Mouse (Mus musculus): Measurements from ENCODE around the gene Wdr26. TPM values are rescaled to one million over a fixed set of nuclear protein-coding genes. Genes with fewer than 3 reads are reported as not detected.

The Wdr26 gene
- polyA plus RNA-seq (2015; fragmentation: Nextera tagmentation; extraction: Ambion mirVana), result 32.6 and 33.3 TPM in 2 replicates

DNA sequence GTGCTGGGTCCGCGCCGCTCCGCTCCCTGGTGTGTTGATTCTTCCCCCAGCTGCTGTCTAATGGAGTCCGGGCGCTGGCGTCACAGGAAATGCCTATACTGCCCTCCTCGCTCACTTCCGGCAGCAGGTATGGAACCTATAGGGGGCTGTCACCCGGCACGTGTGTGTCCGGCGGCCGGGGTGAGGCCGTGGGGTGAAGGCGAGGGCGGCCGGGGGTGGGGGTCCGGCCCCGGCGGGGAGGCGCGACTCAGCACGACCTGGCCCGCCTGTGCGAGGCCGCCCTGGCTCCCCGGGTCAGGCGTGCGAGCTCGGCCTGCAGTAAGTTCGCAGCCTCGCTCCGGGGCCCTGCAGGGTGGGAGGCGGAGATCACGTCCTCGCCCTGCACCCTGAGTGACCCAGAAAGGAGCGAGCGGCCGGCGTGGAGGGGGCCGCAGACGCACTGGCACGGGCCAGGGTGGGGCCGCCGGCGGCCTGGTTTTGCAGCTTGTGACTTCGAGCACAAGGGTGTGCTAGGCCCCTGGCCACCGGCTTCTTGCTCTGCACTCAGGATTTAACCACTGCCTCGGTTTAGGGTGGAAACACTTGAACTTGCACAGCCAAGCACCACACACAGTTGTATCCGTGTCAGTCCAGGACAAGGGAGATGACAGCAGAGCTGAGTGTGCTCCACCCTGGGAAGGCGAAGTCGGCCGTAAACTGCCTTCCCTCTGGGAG lies at the start of gene Wdr26:
Wdr26 (minus strand) TSS at position 82 of the 714 bp plus-strand sequence.
- peaks cover 16% of the 10 kb centered on the region; the same call in 1 of the 2 replicates for H3K4me1 ChIP-seq
- H3K27ac ChIP-seq, result peak within 1 kb of the TSS; percentile 91
- H3K27me3 ChIP-seq (replicated peaks), result no peaks in the 10 kb centered on the region
- peak within 1 kb of the TSS; percentile 96 for H3K4me3 ChIP-seq (replicated peaks)
- peak within 1 kb of the TSS; percentile 97 for H3K9ac ChIP-seq
- no peaks in the 10 kb centered on the region; the same call in 1 of the 2 replicates for H3K36me3 ChIP-seq
- WGBS, result under 1% methylated on average over 47 of the region's 54 CpGs
- H3K9me3 ChIP-seq, result no peaks in the 10 kb centered on the region
- peak; percentile 91 for ATAC-seq (ENCODE audit: insufficient read depth, low FRiP score, low read depth)
- peak within 1 kb of the TSS; percentile 81 for H3K4me2 ChIP-seq

GRCm38 (mm10) chr1:181260949-181261696 lies 49.3 kb upstream of the Wdr26 start:
- Histone ChIP-seq H3K36me3 (no peaks in the 10 kb centered on the region), H3K9ac (no peak overlapping the region), H3K27me3 (replicated peaks) (no peaks in the 10 kb centered on the region), H3K4me3 (replicated peaks) (no peak overlapping the region), H3K4me2 (no peak overlapping the region), H3K27ac (no peak overlapping the region), H3K9me3 (no peaks in the 10 kb centered on the region), H3K4me1 (peaks cover 25% of the 10 kb centered on the region)
- ATAC-seq (ENCODE audit: insufficient read depth, low FRiP score, low read depth), result peak; percentile 23; the same call in 1 of the 2 replicates
- WGBS, result 21% methylated on average over 8 of the region's 8 CpGs

DNA sequence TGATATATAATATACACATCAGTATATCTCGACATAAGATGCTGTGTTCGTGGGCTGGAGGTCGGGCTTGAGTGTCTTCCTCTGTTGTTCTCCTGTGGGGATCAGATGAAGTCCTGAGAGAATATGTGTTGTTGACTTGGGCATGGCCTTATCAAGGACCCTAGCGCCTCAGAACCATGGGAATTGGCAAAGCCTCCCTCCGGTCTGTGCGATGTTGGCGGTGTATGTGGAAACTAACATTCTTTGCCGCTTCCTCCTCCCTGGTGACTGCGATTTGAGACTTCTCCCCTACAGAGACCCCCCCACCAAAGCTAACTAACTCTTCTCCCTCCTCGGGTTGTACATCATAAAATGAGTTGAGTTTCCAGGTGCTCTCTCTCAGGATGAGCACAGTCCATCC lies 48.6 kb upstream of the Wdr26 start:
- Histone ChIP-seq H3K9me3 (no peaks in the 10 kb centered on the region), H3K9ac (no peak overlapping the region), H3K4me3 (replicated peaks) (no peak overlapping the region), H3K4me1 (peaks cover 32% of the 10 kb centered on the region), H3K4me2 (no peak overlapping the region), H3K36me3 (no peaks in the 10 kb centered on the region), H3K27me3 (replicated peaks) (no peaks in the 10 kb centered on the region), H3K27ac (no peak overlapping the region)
- ATAC-seq (ENCODE audit: insufficient read depth, low FRiP score, low read depth), result no peak
- 91% methylated on average over 10 of the region's 10 CpGs for WGBS

GRCm38 (mm10) chr1:181259626-181260410 lies 48.0 kb upstream of the Wdr26 start:
- ATAC-seq (ENCODE audit: insufficient read depth, low FRiP score, low read depth), result no peak
- Histone ChIP-seq H3K4me2 (no peak overlapping the region), H3K4me3 (replicated peaks) (no peak overlapping the region), H3K36me3 (no peaks in the 10 kb centered on the region), H3K27ac (no peak overlapping the region), H3K27me3 (replicated peaks) (no peaks in the 10 kb centered on the region), H3K9ac (no peak overlapping the region), H3K4me1 (peaks cover 34% of the 10 kb centered on the region), H3K9me3 (no peaks in the 10 kb centered on the region)
- WGBS, result 67% methylated on average over 11 of the region's 11 CpGs

DNA sequence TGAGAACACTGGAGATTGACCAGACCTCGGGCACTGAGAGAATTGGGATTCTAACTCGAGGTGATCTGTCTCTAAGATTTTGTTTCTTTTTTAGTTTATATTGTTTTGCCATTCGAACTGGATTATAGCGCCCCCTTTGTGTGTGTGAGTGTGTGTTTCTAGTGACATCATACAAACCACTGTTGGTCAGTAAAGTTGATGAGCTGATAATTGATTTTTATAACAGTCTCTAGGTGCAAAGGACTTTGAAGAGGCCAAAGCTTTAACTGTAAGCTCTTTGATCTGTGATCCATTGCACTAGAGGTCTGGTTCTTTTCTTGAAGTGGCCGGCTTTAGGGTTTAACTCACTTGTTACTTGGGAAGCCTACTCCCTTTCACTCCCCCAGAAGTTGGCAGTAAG lies 47.3 kb upstream of the Wdr26 start:
- H3K9me3 ChIP-seq, result no peaks in the 10 kb centered on the region
- H3K27ac ChIP-seq, result no peak overlapping the region
- no peaks in the 10 kb centered on the region for H3K36me3 ChIP-seq
- WGBS, result 67% methylated on average over 5 of the region's 5 CpGs
- ATAC-seq (ENCODE audit: insufficient read depth, low FRiP score, low read depth), result no peak
- H3K27me3 ChIP-seq (replicated peaks), result no peaks in the 10 kb centered on the region
- no peak overlapping the region for H3K4me3 ChIP-seq (replicated peaks)
- peaks cover 34% of the 10 kb centered on the region for H3K4me1 ChIP-seq
- H3K9ac ChIP-seq, result no peak overlapping the region
- H3K4me2 ChIP-seq, result no peak overlapping the region

GRCm38 (mm10) chr1:181258616-181259015 lies 46.8 kb upstream of the Wdr26 start:
- H3K4me2 ChIP-seq, result no peak overlapping the region
- peaks cover 34% of the 10 kb centered on the region for H3K4me1 ChIP-seq
- no peaks in the 10 kb centered on the region for H3K9me3 ChIP-seq
- peak overlapping the region; percentile 26; the same call in 1 of the 2 replicates for H3K27ac ChIP-seq
- no peaks in the 10 kb centered on the region for H3K27me3 ChIP-seq (replicated peaks)
- no peak overlapping the region for H3K9ac ChIP-seq
- no peak for ATAC-seq (ENCODE audit: insufficient read depth, low FRiP score, low read depth)
- H3K4me3 ChIP-seq (replicated peaks), result no peak overlapping the region
- 88% methylated on average over 5 of the region's 5 CpGs for WGBS
- H3K36me3 ChIP-seq, result no peaks in the 10 kb centered on the region

DNA sequence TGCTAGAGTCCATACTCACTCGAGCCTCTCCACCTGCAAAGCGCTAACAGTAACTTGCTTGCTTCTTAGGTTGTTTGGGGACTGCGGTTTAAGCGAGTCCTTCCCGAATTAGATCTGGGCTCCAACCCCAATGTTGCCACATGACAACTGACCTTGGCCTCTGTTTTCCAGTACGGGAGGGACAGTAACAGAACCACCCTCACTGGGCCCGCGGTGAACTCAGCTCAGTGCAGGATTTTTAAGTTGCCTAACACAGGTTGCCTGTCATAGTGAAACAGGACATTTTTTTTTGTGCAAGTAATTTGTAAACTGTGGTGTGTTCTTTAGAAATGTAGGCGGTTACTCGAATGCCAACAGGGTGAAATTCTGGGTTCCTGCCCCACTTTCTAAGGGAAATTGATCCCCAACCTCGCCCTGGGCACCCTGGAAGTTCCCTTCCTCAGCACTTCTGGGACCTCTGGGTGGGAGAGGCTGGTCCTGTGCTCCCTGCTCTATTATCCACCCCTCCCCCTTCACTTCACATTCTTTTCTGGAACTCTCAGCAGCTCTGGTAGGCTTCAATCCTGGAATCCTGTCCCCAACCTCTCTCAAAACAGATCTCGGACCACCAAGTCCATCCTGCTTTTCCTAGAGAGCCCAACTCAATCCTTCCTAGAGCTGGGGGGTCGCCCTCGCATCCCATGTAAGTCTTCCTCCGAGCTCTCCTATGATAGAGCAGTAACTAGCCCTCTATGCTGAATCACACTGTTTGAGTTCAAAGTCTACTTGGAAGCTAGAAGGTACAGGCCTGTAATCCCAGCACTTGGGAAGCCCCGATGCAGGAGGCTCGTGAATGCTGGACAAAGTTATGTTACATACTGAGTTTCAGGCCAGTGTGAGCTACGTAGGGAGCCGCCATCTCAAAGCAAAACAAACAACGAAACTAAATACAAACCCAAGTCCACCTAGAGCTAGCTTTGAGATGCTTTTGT lies 46.1 kb upstream of the Wdr26 start:
- Histone ChIP-seq H3K36me3 (no peaks in the 10 kb centered on the region), H3K4me1 (peaks cover 34% of the 10 kb centered on the region), H3K4me3 (replicated peaks) (no peak overlapping the region), H3K27me3 (replicated peaks) (no peaks in the 10 kb centered on the region), H3K9me3 (no peaks in the 10 kb centered on the region), H3K9ac (no peak overlapping the region), H3K4me2 (peak overlapping the region; percentile 89), H3K27ac (peak overlapping the region; percentile 94)
- ATAC-seq (ENCODE audit: insufficient read depth, low FRiP score, low read depth), result no peak
- 63% methylated on average over 20 of the region's 20 CpGs for WGBS

- 16% methylated on average over 36 of the region's 36 CpGs for WGBS
- peak overlapping the region; percentile 41 for H3K4me3 ChIP-seq (replicated peaks)
- H3K9ac ChIP-seq, result peak overlapping the region; percentile 22; the same call in 1 of the 2 replicates
- peaks cover 34% of the 10 kb centered on the region for H3K4me1 ChIP-seq
- H3K36me3 ChIP-seq, result no peaks in the 10 kb centered on the region
- peak; percentile 89 for ATAC-seq (ENCODE audit: insufficient read depth, low FRiP score, low read depth)
- no peaks in the 10 kb centered on the region for H3K27me3 ChIP-seq (replicated peaks)
- H3K4me2 ChIP-seq, result peak overlapping the region; percentile 89
- peak overlapping the region; percentile 94 for H3K27ac ChIP-seq
- no peaks in the 10 kb centered on the region for H3K9me3 ChIP-seq
Observed at GRCm38 (mm10) chr1:181256689-181257584, 45.1 kb upstream of the Wdr26 start.

DNA sequence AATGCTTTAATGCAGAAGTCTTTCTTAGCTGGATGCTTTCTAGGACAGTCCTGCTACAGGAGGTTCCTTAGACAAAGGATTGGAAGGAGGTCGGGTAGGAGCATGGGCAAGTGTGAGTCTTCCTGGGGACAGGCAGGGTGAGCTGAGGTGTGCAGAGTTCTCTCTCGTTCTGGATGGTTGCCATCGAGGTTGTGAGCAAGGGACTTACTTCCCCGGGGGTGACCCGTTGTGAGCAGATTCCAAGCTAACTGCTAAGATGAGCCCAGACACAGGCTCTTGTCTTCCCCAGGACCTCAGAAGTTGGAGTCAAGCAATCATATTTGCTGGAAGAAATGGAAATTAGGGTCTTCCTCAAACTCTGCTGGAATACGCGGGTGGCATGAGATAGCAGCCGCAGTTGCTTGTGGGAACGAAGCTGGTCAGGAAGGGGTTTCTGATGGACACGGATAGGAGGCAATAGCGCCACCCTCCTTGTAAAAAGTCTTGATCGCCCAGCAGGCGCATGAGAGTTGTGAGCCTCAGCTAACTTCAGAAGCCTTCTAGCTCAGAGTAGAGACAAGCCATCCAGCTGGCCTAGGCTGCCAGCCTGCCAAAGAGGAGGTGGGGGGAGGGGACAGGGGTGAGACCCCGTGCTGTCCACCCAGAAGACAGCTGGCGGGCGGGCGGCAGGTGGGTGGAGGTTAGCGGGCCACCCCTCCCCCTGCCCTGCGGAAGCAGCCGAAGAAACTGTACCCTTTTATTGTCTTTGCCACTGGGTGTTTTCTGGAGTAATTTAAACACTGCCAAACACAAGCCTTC lies 44.3 kb upstream of the Wdr26 start:
- no peaks in the 10 kb centered on the region for H3K27me3 ChIP-seq (replicated peaks)
- H3K36me3 ChIP-seq, result no peaks in the 10 kb centered on the region
- H3K4me1 ChIP-seq, result peaks cover 34% of the 10 kb centered on the region
- 4% methylated on average over 20 of the region's 20 CpGs for WGBS
- no peaks in the 10 kb centered on the region for H3K9me3 ChIP-seq
- peak overlapping the region; percentile 41 for H3K4me3 ChIP-seq (replicated peaks)
- H3K4me2 ChIP-seq, result peak overlapping the region; percentile 89
- ATAC-seq (ENCODE audit: insufficient read depth, low FRiP score, low read depth), result peak; percentile 6; the same call in 1 of the 2 replicates
- H3K9ac ChIP-seq, result peak overlapping the region; percentile 22; the same call in 1 of the 2 replicates
- H3K27ac ChIP-seq, result peak overlapping the region; percentile 94

Measured in stomach, embryonic 15.5 days (tissue).